In the genomic region with DNA sequence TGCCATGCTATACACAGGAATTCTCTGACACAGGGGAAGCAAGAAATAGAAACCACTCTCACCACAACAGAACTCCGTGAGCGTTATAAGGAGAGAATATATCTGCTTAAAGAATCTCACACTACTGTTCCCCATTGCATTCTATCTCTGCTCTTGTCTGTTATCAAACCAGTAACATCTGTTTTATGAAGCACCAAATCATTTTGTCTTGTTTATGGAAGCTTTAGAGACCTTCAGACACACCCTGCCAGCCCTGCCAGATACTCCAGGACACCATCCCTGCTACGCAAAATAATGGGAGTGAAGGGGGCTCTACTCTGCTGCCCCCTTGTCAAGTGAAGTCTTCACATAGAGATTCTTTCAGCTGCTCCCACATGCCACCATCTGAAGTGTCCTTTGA, we compare ENCODE assay signal across 27 mouse cellular contexts.
DNase-seq lines count a peak whose midpoint lies in the region; ATAC-seq and TF ChIP-seq lines count a peak whose summit lies in the region.
"Had no signal": no experiment of that assay in that cellular context is flagged by ENCODE, and none has a peak within 500 bp of the region (broad histone marks: within the 10 kb centered on the region; RNA-seq: fewer than 3 reads in every experiment).

No protein-coding gene starts in this region.

- TF ChIP-seq EP300 in lung, postnatal 0 days (IDR thresholded peaks at IDR 0.05): peak; percentile 87

- no peak for DNase-seq in gastrocnemius, adult 2 months
- DNase-seq in gastrocnemius, adult 18-20 months (ENCODE audit: low spot score): no peak
- DNase-seq in heart, postnatal 25 days (ENCODE audit: low spot score): no peak
- DNase-seq in lung, postnatal 0 days (ENCODE audit: low spot score): peak; percentile 44
- no peak for DNase-seq in lung, adult 2 months
- DNase-seq in adrenal gland, adult 2 months: no peak
- DNase-seq: adrenal gland, postnatal 25 days; cerebellum, adult 11-12 months; cerebellum, adult 9-11 months; embryo, embryonic 11 days; gastrocnemius, postnatal 10 days; kidney, adult 11 months; kidney, postnatal 25 days; right cerebral cortex, postnatal 4 days; thymus, postnatal 4 days had no signal

- 33% methylated on average over 3 of the region's 3 CpGs for WGBS in heart, embryonic 14.5 days
- WGBS in lung, postnatal 0 days: 31% methylated on average over 3 of the region's 3 CpGs
- 23% methylated on average over 3 of the region's 3 CpGs for WGBS in lung, adult 2 months

- peak overlapping the region; percentile 42 for H3K4me2 ChIP-seq in heart, embryonic 14.5 days (ENCODE audit: low read length)
- no peak overlapping the region for H3K4me2 ChIP-seq in lung, postnatal 0 days (replicated peaks; ENCODE audit: low read depth, low read length)
- H3K4me2 ChIP-seq: embryonic facial prominence, embryonic 12.5 days; hindbrain, embryonic 15.5 days; limb, embryonic 12.5 days; liver, embryonic 15.5 days; midbrain, embryonic 12.5 days; neural tube, embryonic 13.5 days had no signal

- intact Hi-C loops in gastrocnemius, adult 2 months (cut with DNase I): no loop called here
- intact Hi-C loops in heart, postnatal 25 days (cut with DNase I): no loop called here

- no peak for TF ChIP-seq CTCF in gastrocnemius, adult 2 months (IDR thresholded peaks at IDR 0.05)
- no peak for TF ChIP-seq CTCF in lung, postnatal 0 days (IDR thresholded peaks at IDR 0.05)
- TF ChIP-seq CTCF in lung, adult 2 months (IDR thresholded peaks at IDR 0.05; ENCODE audit: insufficient read depth, low read length): no peak

- H3K27ac ChIP-seq in gastrocnemius, adult 2 months: no peak overlapping the region
- H3K27ac ChIP-seq in heart, embryonic 14.5 days (replicated peaks in 1 of 2; ENCODE audit: control insufficient read depth in 1 of 2, insufficient read depth in 1 of 2, low read depth in 2 of 2, low read length in 2 of 2): no peak overlapping the region
- H3K27ac ChIP-seq in lung, postnatal 0 days (ENCODE audit: low read length): 0 out of 2 replicates have a peak overlapping the region, but pooled peaks have one; percentile 10
- H3K27ac ChIP-seq: embryonic facial prominence, embryonic 12.5 days; hindbrain, embryonic 10.5 days; hindbrain, embryonic 15.5 days; limb, embryonic 12.5 days; liver, embryonic 15.5 days; midbrain, embryonic 12.5 days; neural tube, embryonic 13.5 days; stomach, postnatal 0 days had no signal

- peaks cover 2 to 4% of the 10 kb centered on the region in 2 experiments; a peak in 2 of 4 replicates for H3K4me1 ChIP-seq in heart, embryonic 14.5 days (ENCODE audit: control insufficient read depth in 2 of 2, insufficient read depth in 2 of 2, low read length in 2 of 2)
- no peaks in the 10 kb centered on the region for H3K4me1 ChIP-seq in lung, postnatal 0 days (ENCODE audit: insufficient read depth, low read depth, low read length)
- H3K4me1 ChIP-seq in lung, adult 2 months (ENCODE audit: control insufficient read depth, insufficient read depth, low read length): peaks cover 2% of the 10 kb centered on the region; the same call in 1 of the 2 replicates
- H3K4me1 ChIP-seq: embryonic facial prominence, embryonic 12.5 days; limb, embryonic 12.5 days; liver, embryonic 15.5 days had no signal

- TF ChIP-seq POLR2A in lung, adult 2 months (IDR thresholded peaks at IDR 0.05; ENCODE audit: borderline replicate concordance, extremely low read depth, low read depth, low read length): no peak

- no peaks in the 10 kb centered on the region for H3K27me3 ChIP-seq in heart, embryonic 14.5 days (ENCODE audit: control insufficient read depth, insufficient read depth, low read length)
- no peaks in the 10 kb centered on the region for H3K27me3 ChIP-seq in lung, postnatal 0 days (replicated peaks; ENCODE audit: insufficient read depth, low read length)
- H3K27me3 ChIP-seq: embryonic facial prominence, embryonic 12.5 days; hindbrain, embryonic 15.5 days; limb, embryonic 12.5 days; liver, embryonic 15.5 days; megakaryocyte, embryonic 14.5 days; midbrain, embryonic 12.5 days; neural tube, embryonic 13.5 days had no signal

- no peak overlapping the region for H3K9ac ChIP-seq in heart, embryonic 14.5 days (ENCODE audit: low read length)
- no peak overlapping the region for H3K9ac ChIP-seq in lung, postnatal 0 days (replicated peaks; ENCODE audit: low read depth)
- H3K9ac ChIP-seq: embryonic facial prominence, embryonic 12.5 days; hindbrain, embryonic 15.5 days; limb, embryonic 12.5 days; liver, embryonic 15.5 days; midbrain, embryonic 12.5 days; neural tube, embryonic 13.5 days had no signal

- no peaks in the 10 kb centered on the region for H3K9me3 ChIP-seq in heart, embryonic 14.5 days (ENCODE audit: control insufficient read depth, low read length)
- no peaks in the 10 kb centered on the region for H3K9me3 ChIP-seq in lung, postnatal 0 days (ENCODE audit: low read length)
- H3K9me3 ChIP-seq: embryonic facial prominence, embryonic 12.5 days; hindbrain, embryonic 10.5 days; hindbrain, embryonic 15.5 days; limb, embryonic 12.5 days; liver, embryonic 15.5 days; megakaryocyte, embryonic 14.5 days; midbrain, embryonic 12.5 days; neural tube, embryonic 13.5 days had no signal

- ATAC-seq in heart, embryonic 14.5 days (ENCODE audit: insufficient number of reproducible peaks, insufficient read depth, low FRiP score, low read depth): no peak
- ATAC-seq in lung, postnatal 0 days: peak; percentile 65
- ATAC-seq: forebrain, embryonic 14.5 days; inflammation-experienced regulatory T-cells, adult 6 months had no signal

- H3K4me3 ChIP-seq in gastrocnemius, adult 2 months: peak overlapping the region; percentile 56
- H3K4me3 ChIP-seq in heart, embryonic 14.5 days (ENCODE audit: control insufficient read depth in 1 of 2, insufficient read depth in 1 of 2, low read depth in 1 of 2, low read length in 2 of 2): peak overlapping the region in 1 of 2 experiments; percentile 1; a peak in 1 of 4 replicates
- H3K4me3 ChIP-seq in lung, postnatal 0 days (ENCODE audit: low read depth, low read length): no peak overlapping the region
- no peak overlapping the region for H3K4me3 ChIP-seq in lung, adult 2 months (replicated peaks; ENCODE audit: extremely low read depth, low read depth, low read length)
- H3K4me3 ChIP-seq: embryonic facial prominence, embryonic 12.5 days; hindbrain, embryonic 10.5 days; hindbrain, embryonic 15.5 days; limb, embryonic 12.5 days; liver, embryonic 15.5 days; megakaryocyte, embryonic 14.5 days; midbrain, embryonic 12.5 days; neural tube, embryonic 13.5 days had no signal

- H3K36me3 ChIP-seq in heart, embryonic 14.5 days (ENCODE audit: control insufficient read depth, insufficient read depth, low read length): no peaks in the 10 kb centered on the region
- no peaks in the 10 kb centered on the region for H3K36me3 ChIP-seq in lung, postnatal 0 days (ENCODE audit: insufficient read depth, low read length)
- H3K36me3 ChIP-seq: embryonic facial prominence, embryonic 12.5 days; hindbrain, embryonic 10.5 days; hindbrain, embryonic 15.5 days; limb, embryonic 12.5 days; liver, embryonic 15.5 days; midbrain, embryonic 12.5 days; neural tube, embryonic 13.5 days had no signal
